Mouse (Mus musculus): ENCODE measurements at regions not wholly inside any gene's neighbourhood (a gene's known extent, or its start where the extent isn't known, plus 50 kb on each side); places are given as distances from the start of the nearest gene placed in this dataset.

DNA sequence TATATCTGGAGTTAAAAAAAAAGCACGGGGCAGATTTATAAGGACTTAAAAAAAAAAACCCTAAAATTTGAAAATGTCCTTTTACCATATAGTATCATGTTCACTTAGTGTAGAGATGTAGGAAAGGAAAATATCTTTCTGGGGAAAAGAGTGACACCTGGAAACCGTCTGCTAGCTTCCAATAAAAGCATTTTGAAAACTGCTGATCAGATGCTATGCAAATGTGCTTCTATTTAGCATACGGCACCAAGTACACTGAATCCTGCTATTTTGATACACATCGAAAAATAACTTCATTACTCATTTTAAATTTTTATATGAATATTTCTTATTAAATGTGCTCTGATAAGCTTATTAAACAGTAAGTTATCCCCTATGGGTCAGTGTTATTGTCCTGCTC is 148.1 kb upstream of the Rasa1 start:
- no peak for ATAC-seq (replicated peaks; ENCODE audit: low read depth, poor library complexity, severe bottlenecking)

DNA sequence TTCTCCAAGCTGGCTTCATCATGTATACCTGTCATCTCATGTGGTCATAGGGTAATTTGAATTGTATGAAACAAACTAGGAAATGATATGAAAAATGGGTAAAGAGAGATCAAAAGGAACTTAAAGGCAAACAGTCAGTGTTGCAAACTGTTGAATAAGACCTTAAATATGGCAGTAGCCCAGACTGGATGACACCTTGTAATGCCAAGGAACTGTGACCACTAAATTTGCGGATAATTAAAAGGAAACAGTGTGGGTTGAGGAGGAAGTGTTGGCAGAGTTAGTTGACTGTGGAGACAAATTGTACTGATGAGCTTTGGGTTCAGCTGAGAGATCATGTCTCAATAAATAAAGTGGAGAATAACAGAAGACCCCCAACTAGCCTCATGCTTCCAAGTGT is 147.3 kb upstream of the Rasa1 start:
- ATAC-seq (replicated peaks; ENCODE audit: low read depth, poor library complexity, severe bottlenecking), result peak; percentile 76

DNA sequence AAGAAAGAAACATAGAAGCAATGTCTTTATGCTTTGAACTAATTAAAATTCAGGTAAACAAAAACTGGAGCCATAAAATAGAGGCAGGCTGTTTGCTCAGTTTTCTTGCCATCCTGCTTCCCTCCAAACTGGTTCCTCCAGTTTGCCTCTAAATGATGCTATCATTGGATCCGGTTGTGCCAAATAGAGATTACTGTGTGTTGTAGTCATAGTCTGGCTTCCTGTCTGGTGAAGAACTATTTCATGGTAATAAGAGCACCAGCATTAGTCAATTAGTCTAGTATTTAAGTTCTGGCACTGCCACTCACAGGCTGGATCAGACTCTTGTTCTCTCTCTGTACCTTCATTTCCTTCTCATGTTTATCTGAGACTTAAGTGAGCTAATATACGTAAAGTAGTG is 141.9 kb upstream of the Rasa1 start:
- ATAC-seq (replicated peaks; ENCODE audit: low read depth, poor library complexity, severe bottlenecking), result 0 out of 2 replicates have a peak, but pooled peaks have one; percentile 15

DNA sequence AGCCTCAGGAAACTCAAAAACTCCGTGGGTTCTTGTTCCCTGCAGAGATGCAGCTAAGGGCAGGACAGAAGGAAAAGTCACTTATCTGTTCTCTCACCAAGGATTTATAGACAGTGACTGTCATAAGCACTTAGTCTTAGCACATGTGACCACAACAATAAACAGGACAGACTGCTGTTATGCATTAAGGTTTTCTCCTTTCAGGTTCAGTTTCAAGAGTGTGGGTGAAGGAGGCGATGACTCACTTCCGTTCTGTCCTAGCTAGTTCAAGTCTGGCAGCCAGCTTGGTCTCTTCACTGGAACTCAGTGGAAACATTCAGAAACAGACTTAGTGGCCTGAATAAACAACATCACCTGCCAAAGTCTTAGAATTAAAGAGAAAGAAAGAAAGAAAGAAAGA is 141.1 kb upstream of the Rasa1 start:
- ATAC-seq (replicated peaks; ENCODE audit: low read depth, poor library complexity, severe bottlenecking), result peak; percentile 90

DNA sequence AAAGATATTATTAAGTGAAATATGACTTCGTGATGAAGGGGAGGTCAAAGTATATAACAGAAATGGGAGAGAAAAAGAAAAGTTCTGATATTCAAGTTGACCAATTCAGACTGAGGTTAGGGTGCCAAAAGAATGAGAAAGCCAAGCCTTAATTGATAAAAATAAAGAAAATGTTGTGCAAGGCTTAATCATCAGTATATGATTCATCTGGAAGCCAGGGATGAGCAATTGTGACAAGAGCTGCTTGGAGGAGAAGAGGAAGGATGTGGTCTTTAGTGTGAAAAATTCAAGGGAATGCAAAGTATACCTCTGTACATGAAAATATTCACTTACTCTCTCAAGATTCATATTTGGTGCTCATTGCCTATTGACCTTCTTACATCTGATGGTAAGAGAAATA is 129.7 kb upstream of the Rasa1 start:
- ATAC-seq (replicated peaks; ENCODE audit: low read depth, poor library complexity, severe bottlenecking), result no peak

DNA sequence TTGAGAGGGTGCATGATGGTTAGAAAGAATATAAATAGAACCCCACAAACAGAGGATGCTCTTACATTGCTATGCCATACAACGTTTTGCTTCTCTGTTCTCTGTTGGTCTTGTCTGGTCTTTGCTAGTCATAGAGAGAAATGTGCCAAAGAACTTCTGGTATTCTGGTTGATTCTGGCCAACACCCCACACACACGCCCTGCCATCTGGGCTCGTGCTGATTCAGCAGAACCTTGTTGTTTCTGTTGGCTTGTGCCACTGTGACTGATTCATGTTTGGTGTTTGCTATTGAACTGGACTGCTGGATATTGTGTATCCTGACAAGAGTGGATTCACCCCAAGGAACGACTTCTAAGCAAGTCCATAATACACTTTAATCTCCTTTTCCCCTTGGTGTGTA is 126.0 kb upstream of the Rasa1 start:
- ATAC-seq (replicated peaks; ENCODE audit: low read depth, poor library complexity, severe bottlenecking), result no peak

DNA sequence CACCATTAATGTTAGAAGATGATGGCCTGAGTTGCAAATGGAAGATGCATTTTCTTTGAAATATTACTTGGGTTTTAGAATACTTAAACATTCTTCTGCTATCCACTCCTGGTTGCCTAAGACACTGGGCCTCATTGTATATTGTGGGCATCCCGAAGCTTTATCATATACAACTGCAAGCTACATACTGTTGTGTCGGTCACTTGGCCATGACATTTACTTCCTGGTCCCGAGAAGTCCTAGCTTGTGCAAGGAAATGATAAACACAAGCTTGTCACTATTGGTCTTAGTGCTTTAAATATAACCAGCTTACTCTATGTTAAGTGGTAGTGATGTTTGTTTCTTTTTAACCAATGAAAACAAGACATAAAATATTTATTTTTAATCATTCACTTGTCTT is 122.4 kb upstream of the Rasa1 start:
- peak; percentile 56; the same call in 1 of the 2 replicates for ATAC-seq (replicated peaks; ENCODE audit: low read depth, poor library complexity, severe bottlenecking)

DNA sequence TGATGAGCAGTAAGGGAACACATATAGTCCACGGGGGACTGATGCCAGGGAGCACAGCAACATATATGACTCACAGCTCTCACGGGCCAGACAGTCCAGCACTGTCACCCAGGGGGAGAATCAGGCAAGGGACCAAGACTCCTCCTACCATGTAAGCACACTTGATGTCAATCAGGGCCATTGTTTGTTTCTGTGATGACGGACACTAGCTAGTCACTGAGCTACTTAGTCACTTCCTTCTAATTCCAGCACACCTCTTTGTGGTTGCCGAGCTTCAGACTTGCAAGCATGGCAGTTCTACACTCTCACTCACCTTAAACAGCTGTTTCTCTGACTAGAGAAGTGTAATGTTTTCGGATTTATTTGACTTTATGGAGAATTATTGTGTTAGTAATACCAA is 109.9 kb upstream of the Rasa1 start:
- peak; percentile 22; the same call in 1 of the 2 replicates for ATAC-seq (replicated peaks; ENCODE audit: low read depth, poor library complexity, severe bottlenecking)

DNA sequence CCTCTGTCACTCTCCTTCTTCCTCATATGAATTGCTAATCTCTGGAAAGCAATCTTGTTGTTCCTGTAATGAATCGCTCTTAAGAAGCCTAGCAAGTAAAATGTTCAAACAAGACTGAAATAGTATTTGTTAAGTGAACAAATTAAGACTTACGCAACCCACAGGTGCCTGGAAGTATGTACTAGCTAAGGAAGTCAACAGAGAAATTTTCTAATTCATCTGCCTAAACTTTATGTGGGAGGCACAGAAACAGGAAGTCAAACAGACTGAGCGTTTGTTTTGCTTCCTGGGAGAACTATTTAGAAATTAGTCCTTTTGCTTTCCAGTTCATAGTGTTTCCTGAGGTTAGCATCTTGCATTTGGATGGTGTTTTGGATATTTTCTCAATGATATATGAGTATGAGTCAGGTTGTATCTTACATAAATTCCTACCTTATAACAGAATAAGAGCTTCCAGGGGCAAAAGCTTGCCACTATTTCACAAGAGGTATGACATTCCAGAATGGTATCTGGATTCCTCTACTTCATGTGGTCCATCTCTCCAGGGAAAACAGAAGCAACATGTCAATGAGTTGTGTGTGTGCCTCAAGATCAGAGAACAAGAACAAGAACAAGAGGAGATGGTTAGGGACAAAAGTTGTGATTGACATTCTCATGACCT is 87.5 kb upstream of the Rasa1 start:
- peak; percentile 58 for ATAC-seq (replicated peaks; ENCODE audit: low read depth, poor library complexity, severe bottlenecking)

DNA sequence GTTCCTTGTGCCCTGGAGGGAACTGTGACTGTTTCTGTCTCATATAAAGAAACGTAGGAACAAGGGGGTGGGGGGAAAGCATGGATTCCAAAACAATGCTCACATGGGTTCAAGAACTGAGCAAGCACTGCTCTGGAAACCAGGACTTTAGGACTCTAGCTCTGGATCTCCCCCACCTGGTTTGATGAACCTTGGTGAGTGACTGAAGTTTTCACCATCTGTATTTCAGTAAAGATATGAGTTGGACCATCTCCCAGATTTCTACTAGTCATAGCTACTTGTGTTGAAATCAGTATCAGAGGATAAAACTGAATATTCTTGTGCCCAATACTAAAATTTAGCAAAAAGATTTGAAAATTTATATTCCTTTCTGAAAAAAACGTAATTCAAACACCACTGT is 70.7 kb upstream of the Rasa1 start:
- no peak for ATAC-seq (replicated peaks; ENCODE audit: low read depth, poor library complexity, severe bottlenecking)

DNA sequence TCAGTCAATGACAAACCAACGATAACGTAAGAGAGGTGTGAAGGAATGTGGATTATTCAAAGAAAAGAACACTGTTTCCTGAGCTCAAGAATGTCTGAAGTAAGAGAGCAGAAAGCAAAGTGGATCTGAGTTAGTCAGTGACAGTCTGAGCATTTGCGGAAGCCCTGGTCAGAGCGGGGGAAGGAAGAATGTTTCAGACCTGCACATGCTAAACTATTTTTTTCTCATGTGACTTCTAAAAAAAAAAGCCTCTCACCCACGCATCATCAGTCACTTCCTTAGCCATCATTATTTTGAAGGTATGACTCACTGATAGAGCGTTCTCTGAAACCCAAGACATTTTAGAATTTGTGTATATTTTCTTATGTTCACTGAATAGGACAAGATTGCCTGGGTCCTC is 70.2 kb upstream of the Rasa1 start:
- ATAC-seq (replicated peaks; ENCODE audit: low read depth, poor library complexity, severe bottlenecking), result no peak

DNA sequence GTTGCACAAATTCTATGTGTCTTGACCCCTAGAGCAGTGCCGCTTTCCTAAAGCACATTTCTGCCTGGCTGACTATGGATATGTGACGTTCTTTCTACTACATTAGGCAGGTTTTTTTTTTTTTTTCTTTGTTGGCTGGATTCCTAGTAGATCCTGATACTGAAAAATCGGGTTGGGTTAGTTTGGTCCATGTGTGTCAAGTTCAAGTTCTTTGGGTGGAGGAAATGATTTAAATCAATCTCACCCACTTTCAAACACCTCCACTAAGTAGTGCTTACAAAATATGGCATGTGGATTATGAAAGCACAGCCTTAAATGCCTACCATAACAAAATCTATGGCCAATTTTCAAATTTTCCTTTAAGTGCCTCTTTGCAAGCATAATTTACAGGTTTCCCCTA is 63.1 kb upstream of the Rasa1 start:
- ATAC-seq (replicated peaks; ENCODE audit: low read depth, poor library complexity, severe bottlenecking), result no peak

All from common myeloid progenitor, adult 5-6 weeks (primary cell).